Mouse (Mus musculus) stomach, postnatal 0 days (tissue): ENCODE data around the gene Timm13. TPM values are rescaled to one million over a fixed set of nuclear protein-coding genes. Genes with fewer than 3 reads are reported as not detected.

Experiments
- ATAC-seq: fragments of 200-750 bp; cut with Nextera tagmentation; 2 replicates; pipeline ENCODE4 v1.8.0; 2017; ENCODE audit not compliant: low FRiP score, low TSS enrichment
- DNase-seq: peaks from one replicate; pipeline ENCODE4 v3.0.0-alpha.2; 2016; ENCODE audit warnings: low spot score
- H3K27ac ChIP-seq: fragments of 300-500 bp; sonication (generic); replicated peaks from 2 replicates; pipeline ENCODE4 v1.5.1; 2014; ENCODE audit warnings: mild to moderate bottlenecking, control low read depth
- H3K27me3 ChIP-seq: fragments of 300-500 bp; sonication (generic); 2 replicates; pipeline ENCODE4 v1.6.1; 2014; ENCODE audit warnings: low read length; ENCODE audit not compliant: control insufficient read depth, insufficient read depth
- H3K36me3 ChIP-seq: fragments of 300-500 bp; sonication (generic); 2 replicates; pipeline ENCODE4 v1.6.1; 2014; ENCODE audit warnings: low read length, mixed read lengths; ENCODE audit not compliant: control insufficient read depth, insufficient read depth
- H3K4me1 ChIP-seq: fragments of 300-500 bp; sonication (generic); replicated peaks from 2 replicates; pipeline ENCODE4 v1.6.1; 2014; ENCODE audit warnings: antibody characterized with exemption; ENCODE audit not compliant: control insufficient read depth, insufficient read depth
- H3K4me2 ChIP-seq: fragments of 300-500 bp; sonication (generic); replicated peaks from 2 replicates; pipeline ENCODE4 v1.6.1; 2014; ENCODE audit warnings: low read depth, mild to moderate bottlenecking, control low read depth, moderate library complexity
- H3K4me3 ChIP-seq: fragments of 300-500 bp; sonication (generic); 2 replicates; pipeline ENCODE4 v1.5.1; 2014; ENCODE audit warnings: low read depth, low read length, control low read depth
- H3K9ac ChIP-seq: fragments of 300-500 bp; sonication (generic); 2 replicates; pipeline ENCODE4 v1.6.1; 2014; ENCODE audit warnings: mild to moderate bottlenecking, low read length, control low read depth, mixed read lengths
- H3K9me3 ChIP-seq: fragments of 300-500 bp; sonication (generic); 2 replicates; pipeline ENCODE4 v1.6.1; 2016; ENCODE audit warnings: low read length; ENCODE audit not compliant: control insufficient read depth
- CTCF ChIP-seq: IDR thresholded peaks from 2 replicates; pipeline ENCODE4 v1.5.1; 2016; ENCODE audit warnings: antibody characterized with exemption, low read depth, mild to moderate bottlenecking, moderate library complexity
- EP300 ChIP-seq: optimal IDR thresholded peaks from 2 replicates; pipeline ENCODE3; 2016; ENCODE audit warnings: antibody characterized with exemption
- WGBS: fragments of 180-500 bp; shearing (Covaris S2); extraction: QIAGEN DNeasy Blood & Tissue Kit; methylation state at CpG from one replicate; pipeline ENCODE4 v1.1.7; 2014; 5-methylcytosine and 5-hydroxymethylcytosine counted together
- polyA plus RNA-seq: library from polyadenylated mRNA; unstranded; fragments of >200 nt; fragmentation: Nextera tagmentation; extraction: Ambion mirVana; gene quantifications from 2 replicates; pipeline ENCODE4 v1.2.1, GENCODE M21; 2015

Timm13 gene
- polyA plus RNA-seq, 1 experiment from 2014 or later = 304 TPM

GRCm38 (mm10) chr10:80914253-80914656, 13.5 kb upstream of the Timm13 start:
- Histone ChIP-seq H3K36me3 (no peaks in the 10 kb centered on the region), H3K4me3 (no peak overlapping the region), H3K9me3 (no peaks in the 10 kb centered on the region), H3K27ac (peak overlapping the region; percentile 53; the same call in 1 of the 2 replicates), H3K4me1 (0 out of 2 replicates have a peak, but pooled peaks cover 2% of the 10 kb centered on the region), H3K4me2 (no peak overlapping the region), H3K9ac (no peak overlapping the region), H3K27me3 (no peaks in the 10 kb centered on the region)
- DNase-seq = peak; percentile 66
- peak; percentile 47 for ATAC-seq
- 71% methylated on average over 5 of the region's 5 CpGs for WGBS
- TF ChIP-seq CTCF = 0 out of 2 replicates have a peak, but pooled peaks have one; percentile 14
- TF ChIP-seq EP300 = no peak

- Histone ChIP-seq H3K4me3 (no peak overlapping the region), H3K36me3 (no peaks in the 10 kb centered on the region), H3K27me3 (no peaks in the 10 kb centered on the region), H3K4me2 (no peak overlapping the region), H3K9me3 (no peaks in the 10 kb centered on the region), H3K9ac (no peak overlapping the region), H3K4me1 (0 out of 2 replicates have a peak, but pooled peaks cover 2% of the 10 kb centered on the region), H3K27ac (no peak overlapping the region)
- DNase-seq = no peak
- TF ChIP-seq CTCF (no peak), EP300 (no peak)
- WGBS = 85% methylated on average over 7 of the region's 8 CpGs
- ATAC-seq = no peak
These were observed 12.7 kb upstream of the Timm13 start for GRCm38 (mm10) chr10:80913364-80914011.

- 0 out of 2 replicates have a peak, but pooled peaks cover 2% of the 10 kb centered on the region for H3K36me3 ChIP-seq
- no peak overlapping the region for H3K4me3 ChIP-seq
- no peak for TF ChIP-seq CTCF
- no peak for TF ChIP-seq EP300
- no peak for DNase-seq
- H3K4me2 ChIP-seq = no peak overlapping the region
- H3K4me1 ChIP-seq = 0 out of 2 replicates have a peak, but pooled peaks cover 2% of the 10 kb centered on the region
- no peaks in the 10 kb centered on the region for H3K27me3 ChIP-seq
- H3K9me3 ChIP-seq = no peaks in the 10 kb centered on the region
- no peak for ATAC-seq
- H3K9ac ChIP-seq = no peak overlapping the region
- no peak overlapping the region for H3K27ac ChIP-seq
These were observed 11.1 kb upstream of the Timm13 start for GRCm38 (mm10) chr10:80911891-80912290.

- Histone ChIP-seq H3K9me3 (no peaks in the 10 kb centered on the region), H3K4me2 (no peak overlapping the region), H3K27me3 (no peaks in the 10 kb centered on the region), H3K36me3 (peaks cover 2% of the 10 kb centered on the region; the same call in 1 of the 2 replicates), H3K4me3 (no peak overlapping the region), H3K4me1 (0 out of 2 replicates have a peak, but pooled peaks cover 2% of the 10 kb centered on the region), H3K9ac (no peak overlapping the region), H3K27ac (no peak overlapping the region)
- ATAC-seq = no peak
- 97% methylated on average over 4 of the region's 4 CpGs for WGBS
- no peak for DNase-seq
- TF ChIP-seq CTCF = no peak
- TF ChIP-seq EP300 = no peak
These were observed 10.6 kb upstream of the Timm13 start for GRCm38 (mm10) chr10:80911354-80911753.

GRCm38 (mm10) chr10:80909375-80910162, 8.8 kb upstream of the Timm13 start:
- no peak for ATAC-seq

GRCm38 (mm10) chr10:80904709-80905108, 3.9 kb upstream of the Timm13 start:
- no peak overlapping the region for H3K9ac ChIP-seq
- 92% methylated on average over 11 of the region's 11 CpGs for WGBS
- H3K27me3 ChIP-seq = no peaks in the 10 kb centered on the region
- H3K36me3 ChIP-seq = peaks cover 26% of the 10 kb centered on the region
- ATAC-seq (no peak), DNase-seq (no peak)
- TF ChIP-seq EP300 (no peak), CTCF (no peak)
- H3K4me1 ChIP-seq = peaks cover 1% of the 10 kb centered on the region
- no peaks in the 10 kb centered on the region for H3K9me3 ChIP-seq
- no peak overlapping the region for H3K27ac ChIP-seq
- no peak overlapping the region for H3K4me3 ChIP-seq
- H3K4me2 ChIP-seq = no peak overlapping the region

More at GRCm38 (mm10) chr10:80909375-80910162, 8.8 kb upstream of the Timm13 start:
- Histone ChIP-seq H3K4me3 (no peak overlapping the region), H3K4me2 (no peak overlapping the region), H3K9me3 (no peaks in the 10 kb centered on the region), H3K9ac (no peak overlapping the region), H3K27me3 (no peaks in the 10 kb centered on the region), H3K27ac (no peak overlapping the region), H3K36me3 (peaks cover 14% of the 10 kb centered on the region), H3K4me1 (no peaks in the 10 kb centered on the region)
- 94% methylated on average over 22 of the region's 22 CpGs for WGBS
- no peak for TF ChIP-seq CTCF
- TF ChIP-seq EP300 = no peak
- DNase-seq = no peak
